Mouse (Mus musculus) limb, embryonic 14.5 days (tissue): Measurements from ENCODE around the gene 9430097D07Rik. TPM values are rescaled to one million over a fixed set of nuclear protein-coding genes. Genes with fewer than 3 reads are reported as not detected.
A peak's percentile ranks its signal among the peaks of the same experiment; 100 is the strongest.

Source experiments
- ATAC-seq: fragments of 200-750 bp; cut with Nextera tagmentation; 2 replicates; pipeline ENCODE4 v1.8.0; 2017; ENCODE audit warnings: low read depth, moderate number of reproducible peaks, moderate TSS enrichment; ENCODE audit not compliant: low FRiP score
- DNase-seq: peaks from one replicate; pipeline ENCODE4 v3.0.0-alpha.2; 2015; ENCODE audit warnings: low spot score
- H3K27ac ChIP-seq: fragments of 300-500 bp; sonication (generic); replicated peaks from 2 replicates; pipeline ENCODE4 v1.5.1; 2014; ENCODE audit warnings: low read depth, mild to moderate bottlenecking, low read length, moderate library complexity, mixed read lengths
- H3K27me3 ChIP-seq: fragments of 300-500 bp; sonication (generic); 2 replicates; pipeline ENCODE4 v1.6.1; 2014; ENCODE audit warnings: low read length, mixed read lengths; ENCODE audit not compliant: control insufficient read depth, insufficient read depth
- H3K36me3 ChIP-seq: fragments of 300-500 bp; sonication (generic); 2 replicates; pipeline ENCODE4 v1.6.1; 2014; ENCODE audit warnings: mild to moderate bottlenecking, low read length, moderate library complexity, mixed read lengths; ENCODE audit not compliant: control insufficient read depth, insufficient read depth
- H3K4me1 ChIP-seq: fragments of 300-500 bp; sonication (generic); 2 replicates; pipeline ENCODE4 v1.6.1; 2014; ENCODE audit warnings: antibody characterized with exemption, low read length, mixed read lengths; ENCODE audit not compliant: control insufficient read depth, insufficient read depth
- H3K4me2 ChIP-seq: fragments of 300-500 bp; sonication (generic); replicated peaks from 2 replicates; pipeline ENCODE4 v1.6.1; 2014; ENCODE audit warnings: low read depth, mild to moderate bottlenecking, low read length, moderate library complexity; ENCODE audit not compliant: severe bottlenecking
- H3K4me3 ChIP-seq: fragments of 300-500 bp; sonication (generic); replicated peaks from 2 replicates; pipeline ENCODE4 v1.5.1; 2014; ENCODE audit warnings: low read length
- H3K9ac ChIP-seq: fragments of 300-500 bp; sonication (generic); 2 replicates; pipeline ENCODE4 v1.6.1; 2014; ENCODE audit warnings: mild to moderate bottlenecking, low read depth, low read length, moderate library complexity; ENCODE audit not compliant: severe bottlenecking
- H3K9me3 ChIP-seq: fragments of 300-500 bp; sonication (generic); 2 replicates; pipeline ENCODE4 v1.6.1; 2016; ENCODE audit warnings: low read length; ENCODE audit not compliant: control insufficient read depth
- POLR2A ChIP-seq: fragments of 200-500 bp; IDR thresholded peaks from 2 replicates; pipeline ENCODE4 v1.8.0; 2012; ENCODE audit warnings: inconsistent platforms, mild to moderate bottlenecking, moderate library complexity, borderline replicate concordance; ENCODE audit not compliant: insufficient read depth, insufficient read length; ENCODE audit errors: extremely low read depth
- WGBS: fragments of 180-500 bp; shearing (Covaris S2); extraction: QIAGEN DNeasy Blood & Tissue Kit; methylation state at CpG from one replicate; pipeline ENCODE4 v1.1.7; 2014; 5-methylcytosine and 5-hydroxymethylcytosine counted together
- polyA plus RNA-seq, 2 experiments: library from polyadenylated mRNA; depleted of rRNA in 1 of 2; stranded (reverse) in 1 of 2; unstranded in 1 of 2; fragments of >200 nt; fragmentation: Nextera tagmentation in 1 of 2; extraction: Ambion mirVana in 1 of 2; gene quantifications; 2 replicates each; pipeline versions ENCODE4 v1.2.1 to v1.2.3; 2012 to 2014

The 9430097D07Rik gene
- polyA plus RNA-seq, 2 experiments = 0.09 to 0.17 TPM

- DNase-seq (peak; percentile 56), ATAC-seq (no peak)
- H3K27me3 ChIP-seq = no peaks in the 10 kb centered on the region
- TF ChIP-seq POLR2A = 0 out of 2 replicates have a peak, but pooled peaks have one; percentile 8
- H3K4me1 ChIP-seq = peaks cover 33% of the 10 kb centered on the region
- H3K9ac ChIP-seq = peak overlapping the region; percentile 52
- WGBS = 8% methylated on average over 13 of the region's 13 CpGs
- H3K36me3 ChIP-seq = no peaks in the 10 kb centered on the region
- H3K9me3 ChIP-seq = no peaks in the 10 kb centered on the region
- peak overlapping the region; percentile 47 for H3K4me2 ChIP-seq
- H3K4me3 ChIP-seq = peak overlapping the region; percentile 96
- peak overlapping the region; percentile 84 for H3K27ac ChIP-seq
These were observed 41.3 kb downstream of the 9430097D07Rik start for GRCm38 (mm10) chr2:32534061-32534732.

GRCm38 (mm10) chr2:32533163-32533562 lies 42.3 kb downstream of the 9430097D07Rik start:
- Histone ChIP-seq H3K4me1 (peaks cover 24% of the 10 kb centered on the region), H3K4me3 (no peak overlapping the region), H3K36me3 (no peaks in the 10 kb centered on the region), H3K9ac (no peak overlapping the region), H3K9me3 (no peaks in the 10 kb centered on the region), H3K27me3 (no peaks in the 10 kb centered on the region), H3K27ac (no peak overlapping the region), H3K4me2 (no peak overlapping the region)
- ATAC-seq = no peak
- TF ChIP-seq POLR2A = no peak
- no peak for DNase-seq
- 79% methylated on average over 2 of the region's 2 CpGs for WGBS

- H3K4me3 ChIP-seq = no peak overlapping the region
- H3K9me3 ChIP-seq = no peaks in the 10 kb centered on the region
- H3K27me3 ChIP-seq = no peaks in the 10 kb centered on the region
- H3K36me3 ChIP-seq = no peaks in the 10 kb centered on the region
- H3K27ac ChIP-seq = no peak overlapping the region
- no peak overlapping the region for H3K4me2 ChIP-seq
- WGBS = 68% methylated on average over 2 of the region's 2 CpGs
- H3K4me1 ChIP-seq = peaks cover 4% of the 10 kb centered on the region; the same call in 1 of the 2 replicates
- no peak for ATAC-seq
- no peak for TF ChIP-seq POLR2A
- no peak overlapping the region for H3K9ac ChIP-seq
- DNase-seq = no peak
These were observed 45.0 kb downstream of the 9430097D07Rik start for GRCm38 (mm10) chr2:32530479-32530878.

DNA sequence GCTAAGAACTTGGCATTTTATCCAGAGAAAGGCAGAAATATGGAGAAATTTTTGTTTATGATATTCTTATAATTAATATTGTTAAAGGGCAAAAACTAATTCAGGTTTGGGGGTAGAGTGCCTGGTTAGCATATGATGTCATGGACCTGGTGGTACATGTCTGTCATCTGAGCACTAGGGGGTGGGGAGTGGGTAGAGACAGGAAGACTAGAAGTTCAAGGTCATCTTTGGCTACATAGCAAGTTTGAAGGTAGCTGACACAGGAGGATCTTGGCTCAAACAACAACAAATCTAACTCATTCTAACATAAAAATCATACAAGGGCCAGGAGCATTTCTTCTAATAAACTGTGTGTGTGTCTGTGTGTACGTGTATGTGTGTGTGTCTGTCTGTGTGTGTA lies 47.2 kb downstream of the 9430097D07Rik start:
- no peak for ATAC-seq
- DNase-seq = no peak
- Histone ChIP-seq H3K36me3 (no peaks in the 10 kb centered on the region), H3K4me2 (no peak overlapping the region), H3K9ac (no peak overlapping the region), H3K4me1 (no peaks in the 10 kb centered on the region), H3K9me3 (no peaks in the 10 kb centered on the region), H3K4me3 (no peak overlapping the region), H3K27me3 (no peaks in the 10 kb centered on the region), H3K27ac (no peak overlapping the region)
- 81% methylated on average over 1 of the region's 1 CpGs for WGBS
- no peak for TF ChIP-seq POLR2A

GRCm38 (mm10) chr2:32527468-32527966 lies 48.0 kb downstream of the 9430097D07Rik start:
- TF ChIP-seq POLR2A = no peak
- Histone ChIP-seq H3K27ac (no peak overlapping the region), H3K4me2 (no peak overlapping the region), H3K9me3 (no peaks in the 10 kb centered on the region), H3K36me3 (no peaks in the 10 kb centered on the region), H3K4me1 (no peaks in the 10 kb centered on the region), H3K9ac (no peak overlapping the region), H3K4me3 (no peak overlapping the region), H3K27me3 (no peaks in the 10 kb centered on the region)
- ATAC-seq (no peak), DNase-seq (no peak)
- WGBS = 79% methylated on average over 14 of the region's 14 CpGs
